Mouse (Mus musculus) left cerebral cortex, postnatal 4 days (tissue): ENCODE measurements around the gene 1110059G10Rik. TPM values are rescaled to one million over a fixed set of nuclear protein-coding genes. Genes with fewer than 3 reads are reported as not detected.
A peak's percentile ranks its signal among the peaks of the same experiment; 100 is the strongest.

Experiments
- DNase-seq: peaks from one replicate; pipeline ENCODE4 v3.0.0-alpha.2; 2022
- intact Hi-C: fragments of 180-260 bp; cut with DNase I; formaldehyde crosslinking; loops from one replicate; pipeline ENCODE4 v1.15.1; 2025
- total RNA-seq, 2 experiments: library from RNA; stranded (reverse); gene quantifications; 2 replicates each; pipeline ENCODE4 v1.2.3; 2021

The 1110059G10Rik gene
- 10 to 100 TPM; 20.9 to 26.7 TPM for total RNA-seq

DNA sequence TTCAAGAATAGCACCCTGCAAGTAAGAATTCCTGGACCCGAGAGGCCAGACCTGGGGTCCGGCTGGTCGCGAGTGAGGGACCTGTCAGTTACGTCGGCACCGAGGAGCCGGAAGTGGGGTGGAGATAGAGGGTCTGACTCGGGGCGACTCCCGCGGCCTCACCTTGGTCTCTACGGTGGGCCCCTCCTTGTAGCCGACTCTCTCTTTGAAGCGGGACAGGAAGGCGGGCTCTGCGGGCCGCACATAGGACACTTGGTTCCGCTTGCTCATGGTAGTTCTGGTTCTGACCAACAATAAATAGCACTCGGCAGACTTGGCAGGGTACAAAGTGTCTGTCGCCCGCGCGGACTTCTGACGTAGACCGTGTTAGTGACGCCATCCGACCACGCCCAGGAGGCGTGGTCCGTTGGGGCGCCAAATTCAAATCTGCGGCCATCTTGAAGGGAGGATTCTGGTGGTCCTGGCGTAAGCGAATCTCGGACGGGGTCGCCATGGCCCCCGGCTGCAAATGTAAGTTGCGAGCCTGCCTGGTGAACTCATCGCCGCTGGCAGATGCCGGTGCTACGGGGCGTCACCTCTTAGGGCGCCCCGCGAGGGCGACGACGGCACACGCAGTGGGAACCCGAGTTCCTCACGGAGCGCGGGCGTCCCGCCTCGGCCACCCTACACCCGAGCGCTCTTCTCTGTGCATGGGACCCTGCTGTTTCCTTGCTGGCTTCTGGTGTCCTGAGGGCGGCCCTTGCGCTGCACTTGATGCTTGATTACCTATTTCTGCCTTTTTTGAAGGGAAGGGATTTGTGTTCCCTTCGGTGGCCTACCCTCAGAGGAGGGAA, at the start of gene 1110059G10Rik, which contains the start of gene Kif15:
Gene 1110059G10Rik (minus strand): TSS at position 358 of the 833 bp plus-strand sequence.
Gene Kif15 (plus strand): TSS at position 404 of the 833 bp plus-strand sequence.
- DNase-seq, result peak; percentile 95
- intact Hi-C loops, result no loop called here

DNA sequence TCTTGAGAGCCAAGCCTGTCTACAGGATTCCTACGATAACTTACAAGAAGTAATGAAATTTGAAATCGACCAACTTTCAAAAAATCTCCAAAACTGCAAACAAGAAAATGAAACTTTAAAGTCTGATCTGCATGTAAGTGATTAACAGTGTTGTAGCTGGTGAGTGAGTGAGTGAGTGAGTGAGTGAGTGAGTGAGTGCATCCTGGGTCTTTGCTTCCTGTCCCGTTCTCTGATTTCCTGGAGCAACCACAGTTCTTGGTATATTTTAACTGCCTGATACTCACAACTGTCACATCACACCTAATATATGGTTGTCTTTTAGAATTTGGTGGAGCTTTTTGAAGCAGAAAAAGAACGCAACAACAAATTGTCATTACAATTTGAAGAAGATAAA, 48.4 kb upstream of the 1110059G10Rik start:
- no peak for DNase-seq
- intact Hi-C loops, result no loop called here

DNA sequence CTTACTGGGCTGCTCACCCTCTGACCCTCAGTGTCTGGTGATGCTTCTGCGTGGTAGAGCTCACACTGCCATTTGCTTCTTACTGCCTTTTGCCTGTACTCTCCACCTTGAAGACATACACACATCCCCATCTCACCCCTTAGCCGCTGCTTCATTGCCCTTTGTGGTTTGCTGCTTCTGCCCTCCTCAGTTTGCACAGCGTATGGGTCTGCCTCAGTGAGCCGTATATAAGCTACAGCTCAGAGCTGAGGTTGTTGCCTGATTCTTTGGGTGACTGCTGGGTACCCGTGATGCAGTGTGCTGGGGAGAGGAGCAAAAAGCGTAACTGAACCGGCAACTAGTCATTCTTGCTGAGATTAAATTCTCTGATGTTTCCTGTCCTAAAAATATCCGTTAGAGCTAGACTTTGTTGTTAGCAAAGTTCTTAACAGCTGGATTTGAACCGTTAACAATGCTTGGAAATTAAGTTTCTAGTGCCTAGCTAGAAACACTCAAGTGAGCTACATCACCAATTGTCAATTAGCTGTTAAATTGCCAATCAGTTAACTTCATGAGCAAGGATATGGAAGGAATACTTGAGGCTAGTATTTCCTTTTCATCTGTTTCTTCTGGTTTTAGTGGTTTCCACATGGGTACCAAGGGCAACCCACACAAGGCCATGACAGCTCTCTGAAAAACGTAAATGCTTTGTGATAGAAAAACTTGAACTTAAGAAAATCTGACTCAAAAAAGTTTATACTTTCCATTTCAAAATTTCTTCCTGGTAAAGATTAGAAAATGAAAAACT, 47.8 kb upstream of the 1110059G10Rik start:
- DNase-seq, result no peak
- intact Hi-C loops, result no loop called here

DNA sequence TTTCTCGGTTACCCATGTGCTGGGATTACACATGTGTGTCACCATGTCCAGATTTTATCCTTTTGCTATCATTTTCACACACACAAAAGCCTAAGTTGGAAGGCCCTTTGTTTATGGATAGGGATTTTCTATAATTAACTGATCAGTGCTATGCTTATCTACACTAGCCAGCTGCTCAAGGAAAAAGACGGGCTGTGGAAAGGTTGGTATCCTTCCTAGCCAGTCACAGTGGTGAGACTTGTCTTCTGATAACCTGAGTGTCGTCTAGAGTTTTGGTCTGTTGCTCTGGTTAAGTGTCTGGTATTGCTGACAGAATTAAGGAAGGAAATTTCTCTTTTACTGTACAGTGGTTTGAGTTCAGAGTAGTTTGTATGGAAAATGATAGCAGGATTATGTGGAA, 21.9 kb downstream of the 1110059G10Rik start:
- no peak for DNase-seq
- intact Hi-C loops, result no loop called here

DNA sequence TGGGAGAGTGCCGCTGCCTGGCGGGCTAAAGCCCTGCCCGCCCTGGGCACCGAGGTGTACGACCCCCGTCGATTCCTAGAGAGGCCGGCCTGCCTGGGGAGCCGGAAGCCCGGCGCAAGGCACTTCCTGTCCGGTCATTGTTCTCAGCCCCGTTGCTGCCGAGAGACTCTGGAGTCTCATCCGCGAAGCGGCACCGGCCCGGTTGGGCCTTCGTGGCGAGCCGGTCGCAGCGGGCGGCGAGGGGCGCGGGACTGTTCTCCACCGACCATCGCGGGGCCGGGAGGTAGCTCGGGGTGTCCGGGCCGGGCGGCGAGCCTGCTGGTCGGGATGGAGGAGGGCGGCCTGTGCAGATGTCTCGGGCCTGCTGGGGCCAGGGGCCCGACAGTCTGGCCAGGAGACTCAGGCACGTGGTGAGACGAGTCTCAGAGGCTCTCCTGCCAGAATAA, 27.8 kb downstream of the 1110059G10Rik start, which contains the start of gene Zfp105:
Gene Zfp105 (plus strand): TSS at position 137 of the 446 bp plus-strand sequence.
- intact Hi-C loops, result no loop called here
- peak; percentile 87 for DNase-seq

DNA sequence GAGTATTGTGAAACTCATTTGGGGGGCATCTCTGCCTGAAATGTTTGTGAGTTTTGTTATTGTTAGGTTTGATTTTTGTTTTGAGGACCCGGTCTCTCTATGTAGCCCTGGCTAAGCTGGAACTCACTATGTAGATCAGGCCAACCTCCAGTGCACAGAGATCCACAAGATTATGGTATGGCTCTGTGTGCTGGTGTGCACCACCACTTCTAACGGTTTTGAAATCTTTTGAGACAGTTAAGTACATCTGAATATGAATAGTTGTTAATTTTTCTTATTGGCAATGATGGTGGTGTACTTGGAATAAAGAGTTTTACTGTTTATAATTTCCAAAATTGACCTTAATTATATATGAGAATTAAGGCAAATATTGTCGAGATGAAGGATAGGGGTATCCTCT, 28.4 kb downstream of the 1110059G10Rik start:
- intact Hi-C loops, result no loop called here
- DNase-seq, result no peak

DNA sequence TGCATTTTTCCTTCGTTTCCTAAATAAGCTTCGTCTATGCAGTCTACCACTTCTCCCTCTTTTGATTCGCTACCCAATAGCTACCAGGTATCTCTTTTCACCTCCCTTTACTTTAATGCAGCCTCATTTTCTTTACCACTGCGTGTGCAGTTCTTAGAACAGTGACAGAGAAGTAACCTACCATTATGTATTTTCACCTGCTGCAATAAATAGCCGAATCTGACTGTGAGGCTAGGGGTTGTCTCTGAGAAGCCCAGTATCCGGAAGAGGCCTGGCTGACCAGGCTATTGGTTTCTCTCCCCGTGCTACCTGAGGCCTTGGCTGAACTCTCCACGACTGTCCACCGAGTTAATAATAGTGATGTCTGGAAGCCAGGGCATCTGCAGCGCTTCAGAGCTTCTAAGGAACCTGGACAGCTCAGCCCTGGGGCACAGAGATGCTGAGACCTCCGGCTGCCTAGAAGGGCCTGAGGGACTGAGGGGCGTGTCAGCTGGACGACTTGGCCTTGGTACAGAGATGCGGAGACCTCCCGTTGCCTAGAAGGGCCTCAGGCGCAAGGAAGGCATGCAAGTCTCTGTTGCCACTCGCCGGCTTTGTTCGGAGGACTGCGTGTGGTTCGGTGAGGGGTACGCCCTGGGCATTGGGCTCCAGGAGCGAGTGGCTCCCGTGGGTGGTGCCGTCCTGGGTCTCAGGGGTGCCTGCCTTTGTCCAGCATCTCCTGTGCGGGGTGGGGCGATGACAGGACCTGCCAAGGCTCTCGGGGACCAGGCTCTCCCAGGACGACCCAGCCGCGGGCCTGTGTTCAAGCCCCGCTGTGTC, 47.9 kb downstream of the 1110059G10Rik start:
- peak; percentile 86 for DNase-seq
- intact Hi-C loops, result no loop called here

DNA sequence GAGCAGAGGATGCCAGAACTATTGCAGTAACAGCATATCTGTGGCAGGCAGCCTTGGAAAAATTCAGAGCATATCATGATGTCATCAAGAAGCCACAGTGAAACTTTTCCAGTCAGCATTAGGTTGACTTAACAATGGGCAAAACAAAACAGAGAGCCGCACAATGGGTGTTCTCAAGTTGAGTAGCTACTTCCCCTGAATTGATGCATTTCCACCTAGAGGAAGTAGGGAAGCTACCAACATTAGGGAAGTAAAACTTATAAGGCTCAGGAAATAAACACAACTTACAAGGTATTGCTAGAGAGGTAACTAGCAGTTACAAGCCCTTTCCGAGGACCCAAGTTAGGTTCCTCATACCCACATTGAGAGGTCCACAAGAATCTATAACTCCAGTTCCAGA, 49.8 kb downstream of the 1110059G10Rik start:
- intact Hi-C loops, result no loop called here
- no peak for DNase-seq

Other genes with a start within 250 kb of the 1110059G10Rik start
- not detected for gene Topaz1, start 203.7 kb downstream of the 1110059G10Rik start, total RNA-seq
- gene Tcaim, start 145.5 kb downstream of the 1110059G10Rik start, total RNA-seq, result 10 to 100 TPM; 11.3 to 11.5 TPM
- gene Gm35549, start 107.0 kb downstream of the 1110059G10Rik start, total RNA-seq, result not detected
- 100 to 1,000 TPM; 202 to 204 TPM for gene Zfp445, start 85.0 kb downstream of the 1110059G10Rik start, total RNA-seq
- 1 to 10 TPM; 6.3 to 6.9 TPM for gene Zkscan7, start 65.3 kb downstream of the 1110059G10Rik start, total RNA-seq
- 10 to 100 TPM; 10.6 to 11.7 TPM for gene Zfp105, start 27.9 kb downstream of the 1110059G10Rik start, total RNA-seq
- gene Kif15, start within 50 bp of the 1110059G10Rik start, total RNA-seq, result 1 to 10 TPM; 6.3 to 6.7 TPM
- gene Tmem42, start 70.3 kb upstream of the 1110059G10Rik start, total RNA-seq, result 10 to 100 TPM; 22.4 to 28.7 TPM
- 1 to 10 TPM in 1 of 2 experiments, under 1 TPM in 1; 0.74 to 1.3 TPM for gene Tgm4, start 83.7 kb upstream of the 1110059G10Rik start, total RNA-seq
- gene Zdhhc3, start 162.2 kb upstream of the 1110059G10Rik start, total RNA-seq, result 10 to 100 TPM; 75.2 to 80.1 TPM
- 10 to 100 TPM; 45.0 to 51.9 TPM for gene Exosc7, start 162.2 kb upstream of the 1110059G10Rik start, total RNA-seq
- gene Clec3b, start 199.9 kb upstream of the 1110059G10Rik start, total RNA-seq, result 1 to 10 TPM; 7.3 to 8.2 TPM